Mouse (Mus musculus): ENCODE data around the gene Grk1. TPM values are rescaled to one million over a fixed set of nuclear protein-coding genes. Genes with fewer than 3 reads are reported as not detected.

Gene Grk1
- polyA plus RNA-seq, 1 experiment from 2014 or later, result not detected

DNA sequence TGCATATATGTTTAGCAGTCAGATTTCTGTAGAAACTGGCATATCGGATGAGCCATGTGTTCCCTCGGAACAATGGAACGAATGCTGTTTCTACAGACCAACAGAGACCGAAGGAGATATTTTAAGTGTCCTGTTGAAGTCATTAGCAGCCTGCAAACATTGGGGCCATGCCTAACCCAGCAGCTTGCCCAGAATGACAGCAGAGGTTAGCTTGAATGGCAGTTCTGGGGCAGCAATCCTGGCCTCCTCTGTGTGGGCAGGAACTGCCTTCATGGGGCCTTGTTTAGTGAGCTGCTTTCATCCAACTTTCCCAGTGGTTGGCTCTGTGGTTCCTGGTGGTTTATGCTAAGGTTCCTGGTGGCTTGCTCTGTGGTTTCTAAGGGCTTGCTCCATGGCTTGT, 54.5 kb downstream of the Grk1 start:
- Histone ChIP-seq H3K4me1 (ENCODE audit: control insufficient read depth, insufficient read depth, low read length) (no peaks in the 10 kb centered on the region), H3K9me3 (ENCODE audit: control insufficient read depth, low read length) (no peaks in the 10 kb centered on the region), H3K27ac (replicated peaks; ENCODE audit: low read depth, low read length) (no peak overlapping the region), H3K9ac (replicated peaks; ENCODE audit: low read length) (no peak overlapping the region), H3K4me3 (replicated peaks; ENCODE audit: low read depth, low read length) (no peak overlapping the region), H3K27me3 (ENCODE audit: control insufficient read depth, insufficient read depth, low read length) (no peaks in the 10 kb centered on the region), H3K36me3 (ENCODE audit: control insufficient read depth, insufficient read depth, low read length) (no peaks in the 10 kb centered on the region), H3K4me2 (ENCODE audit: low read length) (no peak overlapping the region)
- WGBS, result 96% methylated on average over 4 of the region's 4 CpGs
- DNase-seq, result no peak
- no peak for ATAC-seq (ENCODE audit: low FRiP score, low TSS enrichment)

DNA sequence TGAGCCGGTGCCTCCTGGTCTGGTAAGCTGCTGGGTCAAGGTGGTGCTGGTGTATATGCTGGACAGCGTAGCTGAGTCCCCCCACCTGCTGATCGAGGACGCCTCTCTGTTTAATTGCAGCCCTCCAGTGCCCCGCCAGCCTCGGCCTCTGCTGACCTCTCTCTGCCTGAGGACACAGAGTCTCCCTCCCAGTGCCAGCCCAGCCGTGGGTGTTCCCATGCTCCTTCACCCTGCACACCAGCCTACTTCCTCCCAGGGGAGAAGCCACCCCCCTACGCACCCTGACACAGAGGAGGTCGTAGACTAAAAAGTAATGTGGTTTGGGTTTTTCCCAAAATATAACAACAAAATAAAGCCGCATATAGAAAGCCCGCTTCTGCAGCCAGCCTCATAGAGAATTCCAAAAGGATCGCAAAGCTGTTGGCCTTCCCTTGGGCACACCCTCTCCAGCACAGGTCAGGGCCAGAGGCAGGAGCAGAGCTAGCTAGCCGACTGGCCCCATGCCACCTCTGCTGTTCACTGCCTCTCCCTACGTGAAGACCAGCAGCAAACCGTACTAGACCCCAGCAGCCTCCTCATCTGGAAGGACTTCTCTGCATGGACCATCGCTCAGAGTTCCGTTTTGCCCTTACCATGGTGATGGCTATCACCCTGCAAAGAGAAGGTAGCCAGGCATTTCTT, 56.3 kb downstream of the Grk1 start:
- no peak overlapping the region for H3K27ac ChIP-seq (replicated peaks; ENCODE audit: low read depth, low read length)

DNA sequence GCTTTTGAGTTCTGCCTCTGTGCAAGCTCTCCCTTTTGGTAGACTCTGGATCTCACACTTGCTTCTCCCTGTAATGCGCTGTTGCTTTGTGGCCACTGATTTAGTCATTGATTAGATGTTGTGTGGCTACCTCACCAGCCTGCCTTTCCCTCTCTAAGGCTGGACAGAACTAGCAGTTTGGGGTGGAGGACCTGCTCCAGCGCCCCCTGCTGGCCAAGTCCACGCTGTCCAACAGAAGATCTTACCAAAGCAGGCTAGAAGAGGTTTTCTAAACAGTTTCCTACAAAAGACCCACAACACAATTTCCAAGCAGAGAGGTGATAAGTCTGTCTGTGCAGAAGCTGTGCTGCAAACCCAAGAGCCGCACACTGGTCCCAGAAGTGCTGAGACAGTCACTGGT, 57.0 kb downstream of the Grk1 start:
- no peak for ATAC-seq (ENCODE audit: low FRiP score, low TSS enrichment)
- Histone ChIP-seq H3K9me3 (ENCODE audit: control insufficient read depth, low read length) (no peaks in the 10 kb centered on the region), H3K27me3 (ENCODE audit: control insufficient read depth, insufficient read depth, low read length) (no peaks in the 10 kb centered on the region), H3K4me2 (ENCODE audit: low read length) (no peak overlapping the region), H3K9ac (replicated peaks; ENCODE audit: low read length) (no peak overlapping the region), H3K36me3 (ENCODE audit: control insufficient read depth, insufficient read depth, low read length) (no peaks in the 10 kb centered on the region), H3K4me1 (ENCODE audit: control insufficient read depth, insufficient read depth, low read length) (no peaks in the 10 kb centered on the region), H3K27ac (replicated peaks; ENCODE audit: low read depth, low read length) (no peak overlapping the region), H3K4me3 (replicated peaks; ENCODE audit: low read depth, low read length) (no peak overlapping the region)
- peak; percentile 73 for DNase-seq
- WGBS, result 36% methylated on average over 4 of the region's 4 CpGs

More for the DNA sequence above, 56.3 kb downstream of the Grk1 start:
- H3K27me3 ChIP-seq (ENCODE audit: control insufficient read depth, insufficient read depth, low read length), result no peaks in the 10 kb centered on the region
- no peaks in the 10 kb centered on the region for H3K9me3 ChIP-seq (ENCODE audit: control insufficient read depth, low read length)
- H3K4me3 ChIP-seq (replicated peaks; ENCODE audit: low read depth, low read length), result no peak overlapping the region
- no peaks in the 10 kb centered on the region for H3K36me3 ChIP-seq (ENCODE audit: control insufficient read depth, insufficient read depth, low read length)
- DNase-seq, result no peak
- H3K4me2 ChIP-seq (ENCODE audit: low read length), result no peak overlapping the region
- no peaks in the 10 kb centered on the region for H3K4me1 ChIP-seq (ENCODE audit: control insufficient read depth, insufficient read depth, low read length)
- no peak overlapping the region for H3K9ac ChIP-seq (replicated peaks; ENCODE audit: low read length)
- WGBS, result 86% methylated on average over 17 of the region's 17 CpGs
- no peak for ATAC-seq (ENCODE audit: low FRiP score, low TSS enrichment)

DNA sequence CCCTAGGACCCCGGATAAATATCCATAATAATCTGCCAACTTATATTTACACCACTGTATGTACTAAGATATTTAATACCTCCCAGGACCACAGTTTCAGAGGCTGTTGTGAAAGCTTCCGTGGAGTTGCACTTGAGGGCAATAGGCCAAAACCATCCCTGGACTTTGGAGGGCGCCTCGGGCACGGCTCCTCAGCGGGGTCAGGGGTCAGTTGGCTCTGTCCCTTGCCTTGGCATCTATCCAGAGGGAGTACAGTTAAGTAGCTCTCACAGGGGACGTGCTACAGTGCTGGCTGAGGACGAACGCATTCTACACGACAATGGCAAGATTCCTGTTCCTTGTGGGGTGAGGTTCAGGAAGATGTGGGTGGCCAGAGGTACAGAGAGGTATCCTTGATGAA, 57.5 kb downstream of the Grk1 start:
- 85% methylated on average over 10 of the region's 10 CpGs for WGBS
- no peak overlapping the region for H3K4me2 ChIP-seq (ENCODE audit: low read length)
- ATAC-seq (ENCODE audit: low FRiP score, low TSS enrichment), result no peak
- no peaks in the 10 kb centered on the region for H3K9me3 ChIP-seq (ENCODE audit: control insufficient read depth, low read length)
- no peaks in the 10 kb centered on the region for H3K36me3 ChIP-seq (ENCODE audit: control insufficient read depth, insufficient read depth, low read length)
- no peak overlapping the region for H3K4me3 ChIP-seq (replicated peaks; ENCODE audit: low read depth, low read length)
- no peak for DNase-seq
- H3K27me3 ChIP-seq (ENCODE audit: control insufficient read depth, insufficient read depth, low read length), result no peaks in the 10 kb centered on the region
- no peak overlapping the region for H3K9ac ChIP-seq (replicated peaks; ENCODE audit: low read length)
- no peaks in the 10 kb centered on the region for H3K4me1 ChIP-seq (ENCODE audit: control insufficient read depth, insufficient read depth, low read length)
- H3K27ac ChIP-seq (replicated peaks; ENCODE audit: low read depth, low read length), result no peak overlapping the region

DNA sequence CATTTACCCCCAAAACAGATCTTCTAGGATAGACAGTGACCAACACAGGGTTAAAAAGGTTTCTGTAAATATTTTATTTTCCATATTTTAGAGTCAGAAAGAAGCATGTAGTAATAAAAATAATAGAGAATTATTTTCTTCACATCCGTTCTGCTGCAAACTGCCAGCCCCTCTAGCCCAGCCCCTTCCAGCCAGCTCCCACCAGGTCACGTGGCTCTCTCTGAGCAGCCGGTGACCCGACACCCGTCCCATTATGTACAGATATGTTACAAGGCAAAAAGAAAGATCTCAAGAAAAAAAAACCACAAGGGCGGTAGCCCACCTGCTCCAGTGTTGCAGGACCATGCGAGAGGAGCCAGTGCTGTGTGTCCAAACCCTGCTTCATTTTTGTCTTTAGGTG, 60.4 kb downstream of the Grk1 start:
- Histone ChIP-seq H3K9me3 (ENCODE audit: control insufficient read depth, low read length) (no peaks in the 10 kb centered on the region), H3K36me3 (ENCODE audit: control insufficient read depth, insufficient read depth, low read length) (no peaks in the 10 kb centered on the region), H3K4me3 (replicated peaks; ENCODE audit: low read depth, low read length) (no peak overlapping the region), H3K27me3 (ENCODE audit: control insufficient read depth, insufficient read depth, low read length) (no peaks in the 10 kb centered on the region), H3K4me1 (ENCODE audit: control insufficient read depth, insufficient read depth, low read length) (no peaks in the 10 kb centered on the region), H3K4me2 (ENCODE audit: low read length) (no peak overlapping the region), H3K9ac (replicated peaks; ENCODE audit: low read length) (no peak overlapping the region), H3K27ac (replicated peaks; ENCODE audit: low read depth, low read length) (no peak overlapping the region)
- 66% methylated on average over 7 of the region's 7 CpGs for WGBS
- no peak for DNase-seq
- no peak for ATAC-seq (ENCODE audit: low FRiP score, low TSS enrichment)

DNA sequence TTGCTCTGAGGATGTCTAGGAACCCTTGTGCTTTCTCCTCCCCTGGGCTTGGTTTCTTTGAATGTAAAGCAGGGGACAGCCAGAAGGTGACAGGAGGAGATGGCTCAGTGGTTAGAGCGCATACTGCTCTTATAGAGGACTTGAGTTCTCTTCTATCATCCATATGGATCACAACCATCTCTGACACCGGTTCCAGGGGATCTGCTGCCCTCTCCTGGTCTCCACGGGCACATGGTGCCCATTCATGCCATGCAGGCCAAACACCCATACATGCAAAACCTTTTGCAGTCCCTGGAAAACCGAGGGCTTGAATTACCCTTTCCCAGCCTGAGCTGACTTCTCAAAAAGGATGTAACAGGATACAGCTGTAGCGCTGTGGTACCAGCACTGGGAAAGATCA, 62.1 kb downstream of the Grk1 start:
- Histone ChIP-seq H3K4me2 (ENCODE audit: low read length) (no peak overlapping the region), H3K9ac (replicated peaks; ENCODE audit: low read length) (no peak overlapping the region), H3K27ac (replicated peaks; ENCODE audit: low read depth, low read length) (no peak overlapping the region), H3K4me3 (replicated peaks; ENCODE audit: low read depth, low read length) (no peak overlapping the region), H3K36me3 (ENCODE audit: control insufficient read depth, insufficient read depth, low read length) (no peaks in the 10 kb centered on the region), H3K4me1 (ENCODE audit: control insufficient read depth, insufficient read depth, low read length) (no peaks in the 10 kb centered on the region), H3K9me3 (ENCODE audit: control insufficient read depth, low read length) (no peaks in the 10 kb centered on the region), H3K27me3 (ENCODE audit: control insufficient read depth, insufficient read depth, low read length) (no peaks in the 10 kb centered on the region)
- ATAC-seq (ENCODE audit: low FRiP score, low TSS enrichment), result no peak
- DNase-seq, result peak; percentile 39
- WGBS, result 73% methylated on average over 5 of the region's 5 CpGs

DNA sequence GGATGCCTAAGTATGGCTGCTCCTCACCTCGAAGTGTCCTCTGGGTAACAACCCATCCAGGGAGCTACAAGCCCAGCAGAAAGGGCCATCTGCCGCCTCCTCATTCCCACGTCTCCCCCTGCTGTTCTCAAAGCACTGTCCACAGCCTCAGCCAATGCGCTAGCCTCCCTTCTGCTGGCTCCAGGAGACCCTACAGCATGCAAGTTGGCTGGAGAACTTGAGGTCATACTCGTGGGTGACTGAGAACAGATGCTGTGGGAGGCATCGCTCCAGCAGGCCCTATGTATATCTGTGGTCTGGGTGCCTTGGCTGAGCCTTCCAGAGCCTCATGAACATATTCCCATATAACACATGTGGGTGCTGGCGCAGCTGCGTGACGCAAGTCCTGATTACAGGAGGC, 63.9 kb downstream of the Grk1 start:
- no peaks in the 10 kb centered on the region for H3K9me3 ChIP-seq (ENCODE audit: control insufficient read depth, low read length)
- H3K27ac ChIP-seq (replicated peaks; ENCODE audit: low read depth, low read length), result no peak overlapping the region
- no peaks in the 10 kb centered on the region for H3K27me3 ChIP-seq (ENCODE audit: control insufficient read depth, insufficient read depth, low read length)
- 86% methylated on average over 9 of the region's 9 CpGs for WGBS
- no peak for DNase-seq
- H3K4me2 ChIP-seq (ENCODE audit: low read length), result no peak overlapping the region
- H3K36me3 ChIP-seq (ENCODE audit: control insufficient read depth, insufficient read depth, low read length), result no peaks in the 10 kb centered on the region
- H3K4me3 ChIP-seq (replicated peaks; ENCODE audit: low read depth, low read length), result no peak overlapping the region
- ATAC-seq (ENCODE audit: low FRiP score, low TSS enrichment), result no peak
- no peaks in the 10 kb centered on the region for H3K4me1 ChIP-seq (ENCODE audit: control insufficient read depth, insufficient read depth, low read length)
- no peak overlapping the region for H3K9ac ChIP-seq (replicated peaks; ENCODE audit: low read length)

DNA sequence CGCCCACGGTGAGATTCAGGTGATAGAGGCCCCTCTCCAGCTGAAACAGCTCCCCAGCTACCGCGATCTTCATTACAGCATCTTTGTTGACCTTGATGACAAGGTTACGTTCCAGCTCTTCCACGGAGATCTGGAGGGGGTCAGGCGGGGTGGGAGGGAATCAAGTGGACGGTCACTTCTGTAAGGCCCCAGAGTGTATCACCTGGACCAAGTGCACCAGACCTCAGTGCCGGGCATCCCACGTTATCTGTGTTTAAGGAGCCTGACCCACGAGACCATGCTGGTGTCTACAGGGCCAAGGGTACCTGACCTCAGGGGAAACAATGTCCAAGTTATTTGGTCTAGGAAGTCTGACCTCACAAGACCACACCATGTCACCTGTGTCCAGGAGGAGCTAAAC, 66.6 kb downstream of the Grk1 start:
- no peak overlapping the region for H3K9ac ChIP-seq (replicated peaks; ENCODE audit: low read length)
- ATAC-seq (ENCODE audit: low FRiP score, low TSS enrichment) (no peak), DNase-seq (no peak)
- H3K9me3 ChIP-seq (ENCODE audit: control insufficient read depth, low read length), result no peaks in the 10 kb centered on the region
- H3K36me3 ChIP-seq (ENCODE audit: control insufficient read depth, insufficient read depth, low read length), result no peaks in the 10 kb centered on the region
- H3K27ac ChIP-seq (replicated peaks; ENCODE audit: low read depth, low read length), result no peak overlapping the region
- no peaks in the 10 kb centered on the region for H3K27me3 ChIP-seq (ENCODE audit: control insufficient read depth, insufficient read depth, low read length)
- 86% methylated on average over 11 of the region's 11 CpGs for WGBS
- no peak overlapping the region for H3K4me3 ChIP-seq (replicated peaks; ENCODE audit: low read depth, low read length)
- no peaks in the 10 kb centered on the region for H3K4me1 ChIP-seq (ENCODE audit: control insufficient read depth, insufficient read depth, low read length)
- no peak overlapping the region for H3K4me2 ChIP-seq (ENCODE audit: low read length)
